Mouse (Mus musculus) heart, embryonic 11.5 days (tissue): Measurements from ENCODE around the gene Hnrnph1. TPM values are rescaled to one million over a fixed set of nuclear protein-coding genes. Genes with fewer than 3 reads are reported as not detected.

ENCODE experiments used
- ATAC-seq: fragments of 200-750 bp; cut with Nextera tagmentation; replicated peaks from 2 replicates; pipeline ENCODE4 v1.8.0; 2017; ENCODE audit warnings: moderate library complexity; ENCODE audit not compliant: insufficient number of reproducible peaks, low FRiP score, low TSS enrichment
- H3K27ac ChIP-seq: fragments of 300-500 bp; sonication (generic); 2 replicates; pipeline ENCODE4 v1.5.1; 2014; ENCODE audit warnings: mild to moderate bottlenecking, low read depth, low read length
- H3K27me3 ChIP-seq: fragments of 300-500 bp; sonication (generic); 2 replicates; pipeline ENCODE4 v1.6.1; 2014; ENCODE audit warnings: mild to moderate bottlenecking, low read length, mixed read lengths; ENCODE audit not compliant: control insufficient read depth, insufficient read depth
- H3K36me3 ChIP-seq: fragments of 300-500 bp; sonication (generic); 2 replicates; pipeline ENCODE4 v1.6.1; 2014; ENCODE audit warnings: mild to moderate bottlenecking, low read length, moderate library complexity, mixed read lengths; ENCODE audit not compliant: control insufficient read depth, insufficient read depth
- H3K4me1 ChIP-seq: fragments of 300-500 bp; sonication (generic); 2 replicates; pipeline ENCODE4 v1.6.1; 2014; ENCODE audit warnings: low read length; ENCODE audit not compliant: control insufficient read depth, insufficient read depth
- H3K4me2 ChIP-seq: fragments of 300-500 bp; sonication (generic); 2 replicates; pipeline ENCODE4 v1.6.1; 2014; ENCODE audit warnings: mild to moderate bottlenecking, moderate library complexity
- H3K4me3 ChIP-seq: fragments of 300-500 bp; sonication (generic); 2 replicates; pipeline ENCODE4 v1.5.1; 2014; ENCODE audit warnings: low read depth, low read length
- H3K9ac ChIP-seq: fragments of 300-500 bp; sonication (generic); 2 replicates; pipeline ENCODE4 v1.6.1; 2014; ENCODE audit warnings: mild to moderate bottlenecking, low read depth, low read length, moderate library complexity
- H3K9me3 ChIP-seq: fragments of 300-500 bp; sonication (generic); replicated peaks from 2 replicates; pipeline ENCODE4 v1.6.1; 2016; ENCODE audit warnings: low read length; ENCODE audit not compliant: control insufficient read depth
- WGBS: fragments of 180-500 bp; shearing (Covaris S2); extraction: QIAGEN DNeasy Blood & Tissue Kit; methylation state at CpG from one replicate; pipeline ENCODE4 v1.1.7; 2014; ENCODE audit not compliant: insufficient replicate concordance; 5-methylcytosine and 5-hydroxymethylcytosine counted together
- polyA plus RNA-seq: library from polyadenylated mRNA; unstranded; fragments of >200 nt; fragmentation: Nextera tagmentation; extraction: Ambion mirVana; gene quantifications from 2 replicates; pipeline ENCODE4 v1.2.1, GENCODE M21; 2014

The Hnrnph1 gene
- polyA plus RNA-seq = 320 and 342 TPM in 2 replicates

DNA sequence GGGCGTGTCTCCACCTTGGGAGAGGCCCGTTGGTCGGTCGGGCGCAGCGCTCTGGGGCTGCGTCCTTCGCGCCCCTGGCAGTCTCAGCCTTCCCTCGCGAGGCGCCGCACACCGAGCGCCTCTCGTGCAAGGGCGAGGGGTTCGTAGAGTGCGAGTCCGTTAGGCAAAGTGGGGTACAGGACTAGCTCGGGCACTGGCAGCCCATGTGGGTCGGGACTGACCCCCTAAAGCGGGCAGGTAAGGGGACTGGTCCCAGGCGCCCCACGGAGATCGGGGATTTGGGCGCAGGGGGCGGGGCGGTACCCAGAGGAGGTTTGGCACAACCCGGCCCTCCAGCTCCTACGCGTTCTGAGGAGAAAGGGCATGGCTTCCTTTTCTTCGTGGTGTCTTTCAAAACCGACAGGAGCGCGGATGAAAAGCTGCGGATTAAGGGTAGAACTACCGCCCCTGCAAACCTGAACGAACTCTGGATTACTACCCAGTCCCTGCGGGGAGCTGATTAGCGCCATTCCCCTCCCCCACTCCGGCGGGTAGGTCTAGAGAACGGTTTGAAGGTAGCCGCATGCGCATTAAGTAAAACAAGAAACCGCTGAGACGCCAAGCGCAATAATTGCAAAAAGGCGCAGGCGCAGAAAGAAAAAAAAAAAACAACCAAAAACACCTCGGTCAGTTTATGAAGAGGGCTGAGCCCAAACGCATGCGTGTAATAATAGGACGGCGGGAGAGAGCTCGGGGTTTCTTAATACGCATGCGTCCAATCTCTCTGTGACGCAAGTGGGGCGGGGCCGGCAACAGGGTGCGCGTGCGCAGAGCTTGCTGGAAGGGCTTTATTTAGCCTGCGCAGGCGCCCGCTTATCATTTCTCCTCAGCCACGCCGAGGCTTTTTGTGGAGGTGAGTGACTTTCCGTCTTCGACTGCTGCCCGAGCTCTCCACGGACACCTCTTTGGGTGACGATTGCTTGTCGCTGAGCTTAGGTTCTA, at the start of gene Hnrnph1:
Hnrnph1 (plus strand) TSS at position 80 of the 981 bp plus-strand sequence.
- under 1% methylated on average over 76 of the region's 76 CpGs for WGBS
- no peaks in the 10 kb centered on the region for H3K27me3 ChIP-seq

DNA sequence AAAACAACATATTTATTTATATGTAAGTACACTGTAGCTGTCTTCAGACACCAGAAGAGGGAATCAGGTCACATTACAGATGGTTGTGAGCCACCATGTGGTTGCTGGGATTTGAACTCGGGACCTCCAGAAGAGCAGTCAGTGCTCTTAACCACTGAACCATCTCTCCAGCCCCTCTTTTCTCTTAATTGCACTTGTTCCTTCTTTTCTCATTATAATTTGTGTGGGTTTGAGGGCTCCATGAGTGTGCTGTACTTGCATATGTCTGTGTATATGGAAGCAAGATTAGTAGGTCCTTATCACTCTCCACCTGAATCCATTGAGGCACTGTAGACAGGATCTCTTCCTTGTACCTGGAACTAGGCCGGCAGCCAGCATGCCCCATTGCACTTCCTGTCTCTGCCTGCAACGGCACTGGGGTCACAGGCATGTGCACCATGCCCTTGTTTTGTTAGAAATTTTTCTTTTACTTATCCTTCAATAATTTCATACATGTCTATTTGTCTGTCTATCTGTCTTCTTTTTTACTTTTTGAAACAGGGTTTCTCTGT, 48.6 kb upstream of the Hnrnph1 start:
- H3K4me1 ChIP-seq = peaks cover 8% of the 10 kb centered on the region
- H3K36me3 ChIP-seq = peaks cover 5% of the 10 kb centered on the region
- WGBS = 79% methylated on average over 3 of the region's 3 CpGs
- no peak overlapping the region for H3K27ac ChIP-seq
- no peak overlapping the region for H3K4me3 ChIP-seq
- no peak overlapping the region for H3K4me2 ChIP-seq
- H3K27me3 ChIP-seq = no peaks in the 10 kb centered on the region
- H3K9ac ChIP-seq = no peak overlapping the region
- H3K9me3 ChIP-seq = no peaks in the 10 kb centered on the region
- ATAC-seq = no peak

More for the DNA sequence above, at the start of gene Hnrnph1:
- Histone ChIP-seq H3K9ac (peak within 1 kb of the TSS; percentile 100), H3K36me3 (peaks cover 13% of the 10 kb centered on the region; the same call in 1 of the 2 replicates), H3K4me3 (peak within 1 kb of the TSS; percentile 97), H3K9me3 (no peaks in the 10 kb centered on the region), H3K4me1 (peaks cover 10% of the 10 kb centered on the region), H3K27ac (peak within 1 kb of the TSS; percentile 100), H3K4me2 (peak within 1 kb of the TSS; percentile 97)
- peak; percentile 91 for ATAC-seq

DNA sequence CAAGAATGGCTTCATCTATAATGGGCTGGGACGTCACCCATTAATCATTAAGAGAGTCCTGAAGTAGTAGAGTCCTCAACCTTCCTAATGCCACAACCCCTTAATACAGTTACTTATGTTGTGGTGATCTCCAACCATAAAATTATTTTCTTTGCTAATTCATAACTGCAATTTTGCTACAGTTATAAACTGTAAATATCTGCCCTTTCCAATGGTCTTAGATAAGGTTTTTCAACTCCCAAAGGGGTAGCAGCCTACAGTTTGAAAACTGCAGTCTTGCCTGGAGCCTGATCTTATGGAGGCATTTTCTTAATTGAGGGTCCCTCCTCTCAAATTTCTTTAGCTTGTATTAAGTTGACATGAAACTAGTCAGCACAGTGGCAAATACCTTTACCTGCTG, 47.4 kb upstream of the Hnrnph1 start:
- Histone ChIP-seq H3K27ac (no peak overlapping the region), H3K9ac (no peak overlapping the region), H3K4me3 (no peak overlapping the region), H3K9me3 (no peaks in the 10 kb centered on the region), H3K4me1 (0 out of 2 replicates have a peak, but pooled peaks cover 1% of the 10 kb centered on the region), H3K36me3 (peaks cover 5% of the 10 kb centered on the region), H3K27me3 (no peaks in the 10 kb centered on the region), H3K4me2 (no peak overlapping the region)
- no peak for ATAC-seq
- WGBS = 85% methylated on average over 1 of the region's 1 CpGs

DNA sequence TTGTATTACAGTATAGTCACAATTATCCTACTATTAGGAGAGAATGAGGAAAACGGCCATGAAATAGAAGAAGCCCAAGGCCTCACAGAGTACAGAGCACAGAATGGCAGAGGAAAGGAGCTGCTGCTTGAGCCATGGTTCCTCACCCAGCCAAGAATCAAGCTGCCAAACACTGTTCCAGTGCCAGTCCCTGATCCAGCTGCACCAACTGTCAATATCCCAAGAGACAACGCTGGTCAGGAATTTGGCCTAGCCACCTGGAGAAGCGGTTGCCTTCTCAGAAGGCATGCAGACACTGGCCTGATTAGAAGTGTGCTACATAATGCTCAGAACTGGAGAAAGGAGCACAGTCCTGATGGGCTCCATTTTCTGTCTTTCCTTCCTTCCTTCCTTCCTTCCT, 43.6 kb upstream of the Hnrnph1 start:
- no peaks in the 10 kb centered on the region for H3K9me3 ChIP-seq
- no peaks in the 10 kb centered on the region for H3K4me1 ChIP-seq
- no peak overlapping the region for H3K4me2 ChIP-seq
- ATAC-seq = no peak
- no peaks in the 10 kb centered on the region for H3K27me3 ChIP-seq
- no peak overlapping the region for H3K4me3 ChIP-seq
- peaks cover 5% of the 10 kb centered on the region for H3K36me3 ChIP-seq
- WGBS = 84% methylated on average over 3 of the region's 3 CpGs
- H3K27ac ChIP-seq = no peak overlapping the region
- H3K9ac ChIP-seq = no peak overlapping the region

DNA sequence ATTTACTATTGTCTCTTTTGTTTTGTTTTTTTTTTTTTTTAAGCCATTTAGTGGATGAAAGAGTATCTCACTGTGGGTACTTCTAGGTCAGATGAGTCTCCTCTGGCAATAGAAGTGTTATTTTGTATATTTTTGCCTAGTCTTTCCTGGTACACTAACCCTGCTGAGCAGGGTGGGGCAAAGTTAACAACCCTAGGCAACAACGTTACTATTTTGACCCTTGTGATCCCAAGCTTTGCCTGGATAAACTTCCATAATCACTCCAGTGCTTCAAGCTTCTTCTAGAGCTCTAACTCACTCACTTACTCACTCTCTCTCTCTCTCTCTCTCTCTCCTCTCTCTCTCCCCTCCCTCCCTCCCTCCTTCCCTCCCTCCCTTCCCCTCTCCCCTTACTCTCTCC, 40.7 kb upstream of the Hnrnph1 start:
- no peaks in the 10 kb centered on the region for H3K9me3 ChIP-seq
- no peaks in the 10 kb centered on the region for H3K27me3 ChIP-seq
- no peak overlapping the region for H3K27ac ChIP-seq
- H3K4me3 ChIP-seq = no peak overlapping the region
- H3K36me3 ChIP-seq = no peaks in the 10 kb centered on the region; the same call in 1 of the 2 replicates
- H3K4me2 ChIP-seq = no peak overlapping the region
- H3K4me1 ChIP-seq = no peaks in the 10 kb centered on the region
- H3K9ac ChIP-seq = no peak overlapping the region
- ATAC-seq = no peak
- WGBS = 55% methylated on average over 1 of the region's 1 CpGs

DNA sequence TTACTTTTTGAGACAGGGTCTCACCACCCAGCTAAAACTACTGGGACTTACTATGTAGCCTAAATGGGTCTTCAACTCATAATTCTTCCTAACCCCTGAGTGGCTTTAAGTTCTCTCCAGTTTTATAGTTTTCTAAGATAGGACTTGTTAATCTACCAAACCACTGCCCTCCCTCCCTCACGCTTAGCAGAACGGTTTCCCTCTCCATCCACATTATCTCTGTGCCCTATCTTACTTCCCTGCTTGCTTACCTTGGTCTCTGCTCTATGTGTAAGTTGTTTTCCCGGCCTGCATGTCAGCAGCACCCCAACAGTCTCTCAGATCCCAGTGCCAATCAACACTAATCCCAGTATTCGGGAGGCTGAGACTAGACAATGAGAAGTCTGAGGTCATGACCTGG, 39.9 kb upstream of the Hnrnph1 start:
- no peak for ATAC-seq
- Histone ChIP-seq H3K27me3 (no peaks in the 10 kb centered on the region), H3K4me3 (no peak overlapping the region), H3K27ac (no peak overlapping the region), H3K9ac (no peak overlapping the region), H3K4me2 (no peak overlapping the region), H3K36me3 (no peaks in the 10 kb centered on the region; the same call in 1 of the 2 replicates), H3K4me1 (no peaks in the 10 kb centered on the region), H3K9me3 (no peaks in the 10 kb centered on the region)
- WGBS = 55% methylated on average over 4 of the region's 4 CpGs

DNA sequence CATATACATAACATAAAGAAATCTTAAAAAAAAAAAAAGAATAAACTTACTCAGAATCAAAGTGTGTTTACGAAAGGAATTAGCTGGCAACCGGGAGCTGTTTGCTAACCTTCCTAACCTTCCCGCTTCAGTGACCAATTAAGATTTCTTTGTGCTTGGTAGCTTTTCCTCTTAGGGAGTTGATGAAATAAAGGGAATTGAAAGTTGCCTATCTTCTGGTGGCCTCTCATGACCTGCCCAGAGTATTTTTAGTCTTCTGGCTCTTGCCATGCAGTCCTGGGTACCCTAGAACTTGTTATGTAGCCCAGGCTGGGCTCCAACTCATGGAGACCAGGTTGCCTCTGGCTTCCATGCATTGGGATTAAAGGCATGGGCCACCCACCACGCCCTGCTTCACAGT, 31.3 kb upstream of the Hnrnph1 start:
- Histone ChIP-seq H3K4me2 (no peak overlapping the region), H3K36me3 (no peaks in the 10 kb centered on the region), H3K4me3 (no peak overlapping the region), H3K9ac (no peak overlapping the region), H3K9me3 (no peaks in the 10 kb centered on the region), H3K27me3 (no peaks in the 10 kb centered on the region), H3K27ac (no peak overlapping the region), H3K4me1 (no peaks in the 10 kb centered on the region)
- ATAC-seq = no peak
- 81% methylated on average over 4 of the region's 4 CpGs for WGBS

DNA sequence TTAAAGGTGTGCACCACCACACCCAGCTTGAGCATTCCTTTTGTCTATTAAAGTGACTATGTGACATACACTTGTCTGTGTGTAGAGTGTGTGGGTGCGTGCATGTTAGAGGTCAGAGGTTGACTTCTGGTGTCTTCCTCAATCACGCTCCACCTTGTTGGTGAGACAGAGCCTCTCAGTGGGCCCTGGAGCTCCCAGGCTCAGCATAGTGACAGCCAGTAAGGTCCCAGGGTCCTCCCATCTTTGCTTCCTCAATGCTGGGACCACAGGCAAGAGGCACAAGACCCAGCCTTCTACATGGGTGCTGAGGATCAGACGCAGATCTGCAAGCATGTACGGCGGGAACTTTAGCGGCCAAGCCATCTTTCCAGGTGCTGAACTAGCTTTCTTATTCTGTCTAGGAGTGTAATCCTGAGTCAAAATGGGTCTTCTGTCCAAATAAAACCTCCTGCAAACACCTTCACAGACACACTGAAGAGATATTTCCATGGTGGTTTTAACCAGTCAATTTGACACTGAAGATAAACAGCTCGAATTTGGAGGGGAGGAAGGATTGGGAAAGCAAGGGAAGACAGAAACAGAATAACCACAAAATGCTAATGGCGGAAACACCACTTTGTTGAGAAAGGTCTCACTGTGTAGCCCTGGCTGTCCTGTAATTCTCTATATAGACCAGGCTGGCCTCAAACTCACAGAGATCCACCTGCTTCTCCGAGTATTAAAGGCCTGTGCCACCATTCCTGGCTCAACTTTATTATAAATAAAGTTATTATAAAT, 30.3 kb upstream of the Hnrnph1 start:
- no peaks in the 10 kb centered on the region for H3K36me3 ChIP-seq
- H3K9ac ChIP-seq = no peak overlapping the region
- no peaks in the 10 kb centered on the region for H3K9me3 ChIP-seq
- ATAC-seq = no peak
- H3K27me3 ChIP-seq = no peaks in the 10 kb centered on the region
- no peak overlapping the region for H3K27ac ChIP-seq
- H3K4me3 ChIP-seq = no peak overlapping the region
- no peaks in the 10 kb centered on the region for H3K4me1 ChIP-seq
- 80% methylated on average over 9 of the region's 9 CpGs for WGBS
- no peak overlapping the region for H3K4me2 ChIP-seq
